Mouse (Mus musculus) ES-Bruce4 (cell line): ENCODE measurements around the gene BC034090. TPM values are rescaled to one million over a fixed set of nuclear protein-coding genes. Genes with fewer than 3 reads are reported as not detected.
A peak's percentile ranks its signal among the peaks of the same experiment; 100 is the strongest.

Experiments used
- H3K27ac ChIP-seq: 2 replicates; pipeline ENCODE4 v1.5.1; 2012; ENCODE audit warnings: low read length, inconsistent platforms; ENCODE audit not compliant: insufficient read depth
- H3K27me3 ChIP-seq: 2 replicates; pipeline ENCODE4 v1.6.1; 2012; ENCODE audit warnings: mild to moderate bottlenecking, low read length, inconsistent platforms; ENCODE audit not compliant: control insufficient read depth, poor library complexity, insufficient read depth, severe bottlenecking
- H3K36me3 ChIP-seq: 2 replicates; pipeline ENCODE4 v1.6.1; 2012; ENCODE audit warnings: inconsistent platforms, mild to moderate bottlenecking, low read length, moderate library complexity; ENCODE audit not compliant: control insufficient read depth, poor library complexity, insufficient read depth, severe bottlenecking
- H3K4me1 ChIP-seq: one replicate; pipeline ENCODE4 v1.8.1; 2011; ENCODE audit warnings: low read length; ENCODE audit not compliant: control insufficient read depth, insufficient read depth
- H3K4me3 ChIP-seq: 2 replicates; pipeline ENCODE4 v1.5.1; 2011; ENCODE audit warnings: low read depth, mild to moderate bottlenecking, low read length
- H3K9ac ChIP-seq: 2 replicates; pipeline ENCODE4 v1.6.1; 2012; ENCODE audit warnings: low read depth, mild to moderate bottlenecking, inconsistent platforms; ENCODE audit not compliant: poor library complexity, severe bottlenecking
- H3K9me3 ChIP-seq: replicated peaks from 2 replicates; pipeline ENCODE4 v1.6.1; 2012; ENCODE audit warnings: mild to moderate bottlenecking, low read length, inconsistent platforms; ENCODE audit not compliant: control insufficient read depth, poor library complexity, insufficient read depth, severe bottlenecking
- CTCF ChIP-seq: IDR thresholded peaks from one replicate; pipeline ENCODE4 v1.8.1; 2011; ENCODE audit warnings: low read depth, low read length
- EP300 ChIP-seq: IDR thresholded peaks from 2 replicates; pipeline ENCODE4 v1.6.1; 2011; ENCODE audit warnings: low read depth, low read length; ENCODE audit not compliant: insufficient read depth
- POLR2A ChIP-seq: IDR thresholded peaks from one replicate; pipeline ENCODE4 v1.8.1; 2011; ENCODE audit warnings: low read length; ENCODE audit not compliant: insufficient read depth
- polyA plus RNA-seq: library from polyadenylated mRNA; stranded (reverse); fragments of >200 nt; gene quantifications from 2 replicates; pipeline ENCODE4 v1.2.4, GENCODE M21; 2011; ENCODE audit warnings: low read depth; ENCODE audit not compliant: missing spikeins, insufficient read depth, insufficient read length

Gene BC034090
- polyA plus RNA-seq, 1 experiment, result 8.4 TPM

DNA sequence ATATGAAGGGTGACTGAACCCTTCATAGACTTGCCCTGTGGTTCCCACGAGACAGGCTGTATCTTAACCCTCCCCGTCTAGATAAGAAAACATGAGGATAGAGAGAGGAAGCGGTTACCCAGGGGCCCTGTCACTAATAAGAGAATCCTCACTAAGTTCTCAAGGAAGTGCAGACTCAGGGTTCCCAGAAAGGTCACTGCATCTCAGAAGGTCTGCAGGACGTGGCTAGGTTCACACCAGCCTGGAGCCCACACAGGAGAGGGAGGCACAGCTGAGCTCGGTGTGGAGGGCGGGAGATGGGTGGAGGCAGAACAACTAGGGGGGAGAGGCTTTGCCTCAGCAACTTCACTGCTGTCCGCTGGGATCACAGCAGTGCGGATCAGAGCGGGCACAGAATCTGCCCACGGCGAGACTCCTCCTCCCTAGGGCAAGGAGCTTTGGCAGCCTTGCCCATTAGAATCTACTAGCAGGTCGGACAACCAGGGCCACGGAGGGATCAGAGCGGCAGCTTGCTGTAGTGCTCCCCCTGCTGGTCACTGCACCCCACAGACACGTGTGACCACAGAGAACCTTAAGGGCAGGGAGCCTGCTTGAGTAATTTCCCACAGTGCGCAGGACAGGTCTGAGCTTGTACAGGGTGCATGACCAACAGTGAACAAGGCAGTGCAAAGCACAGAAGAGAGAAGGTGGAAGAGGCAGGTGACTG, 20.2 kb downstream of the BC034090 start:
- Histone ChIP-seq H3K4me3 (peak overlapping the region; percentile 59), H3K9me3 (no peaks in the 10 kb centered on the region), H3K27ac (no peak overlapping the region), H3K4me1 (no peaks in the 10 kb centered on the region), H3K36me3 (no peaks in the 10 kb centered on the region), H3K27me3 (no peaks in the 10 kb centered on the region), H3K9ac (no peak overlapping the region)
- no peak for TF ChIP-seq EP300
- TF ChIP-seq CTCF, result peak; percentile 97
- no peak for TF ChIP-seq POLR2A

- Histone ChIP-seq H3K4me3 (no peak overlapping the region), H3K9ac (no peak overlapping the region), H3K27ac (no peak overlapping the region), H3K36me3 (no peaks in the 10 kb centered on the region), H3K27me3 (no peaks in the 10 kb centered on the region), H3K9me3 (no peaks in the 10 kb centered on the region), H3K4me1 (no peaks in the 10 kb centered on the region)
- TF ChIP-seq POLR2A (no peak), CTCF (no peak), EP300 (no peak)
These were observed 21.2 kb downstream of the BC034090 start for GRCm38 (mm10) chr1:155223036-155223435.

GRCm38 (mm10) chr1:155222101-155222669, 22.1 kb downstream of the BC034090 start:
- no peaks in the 10 kb centered on the region for H3K27me3 ChIP-seq

GRCm38 (mm10) chr1:155218924-155219323, 25.3 kb downstream of the BC034090 start:
- Histone ChIP-seq H3K9me3 (no peaks in the 10 kb centered on the region), H3K4me1 (no peaks in the 10 kb centered on the region), H3K4me3 (no peak overlapping the region), H3K9ac (no peak overlapping the region), H3K27me3 (no peaks in the 10 kb centered on the region), H3K36me3 (no peaks in the 10 kb centered on the region), H3K27ac (no peak overlapping the region)
- no peak for TF ChIP-seq CTCF
- TF ChIP-seq EP300, result no peak
- TF ChIP-seq POLR2A, result no peak

More at GRCm38 (mm10) chr1:155222101-155222669, 22.1 kb downstream of the BC034090 start:
- H3K36me3 ChIP-seq, result no peaks in the 10 kb centered on the region
- H3K9me3 ChIP-seq, result no peaks in the 10 kb centered on the region
- no peak overlapping the region for H3K9ac ChIP-seq
- no peak overlapping the region for H3K4me3 ChIP-seq
- H3K4me1 ChIP-seq, result no peaks in the 10 kb centered on the region
- H3K27ac ChIP-seq, result no peak overlapping the region
- no peak for TF ChIP-seq CTCF
- no peak for TF ChIP-seq EP300
- TF ChIP-seq POLR2A, result no peak

GRCm38 (mm10) chr1:155217865-155218541, 26.2 kb downstream of the BC034090 start:
- Histone ChIP-seq H3K9me3 (no peaks in the 10 kb centered on the region), H3K4me3 (no peak overlapping the region), H3K9ac (no peak overlapping the region), H3K27me3 (no peaks in the 10 kb centered on the region), H3K4me1 (no peaks in the 10 kb centered on the region), H3K36me3 (no peaks in the 10 kb centered on the region), H3K27ac (no peak overlapping the region)
- TF ChIP-seq CTCF (peak; percentile 82), EP300 (no peak)

DNA sequence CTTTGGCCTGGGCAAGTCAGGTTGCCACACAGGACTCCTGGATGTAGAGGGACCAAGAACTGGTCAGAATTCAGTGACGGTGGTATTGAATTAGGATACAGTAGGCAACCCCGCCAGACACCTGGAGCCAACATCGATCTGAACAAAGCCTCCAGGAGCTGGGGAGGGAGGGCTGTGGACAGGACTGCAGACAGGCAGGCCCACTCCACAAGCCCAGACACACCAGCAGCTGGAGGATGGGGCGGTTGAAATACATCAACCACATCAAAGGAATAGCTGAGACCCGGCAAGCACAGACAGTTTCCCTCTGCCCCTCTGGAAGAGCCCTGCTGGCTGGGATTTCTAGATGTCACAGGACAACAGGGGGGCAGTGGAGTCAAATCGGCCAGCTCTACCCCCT, 27.4 kb downstream of the BC034090 start:
- Histone ChIP-seq H3K4me1 (no peaks in the 10 kb centered on the region), H3K27me3 (no peaks in the 10 kb centered on the region), H3K27ac (no peak overlapping the region), H3K9ac (no peak overlapping the region), H3K9me3 (no peaks in the 10 kb centered on the region), H3K36me3 (no peaks in the 10 kb centered on the region), H3K4me3 (no peak overlapping the region)
- TF ChIP-seq EP300 (no peak), POLR2A (no peak), CTCF (no peak)
